Mouse (Mus musculus): Measurements from ENCODE around the gene Wipf3. TPM values are rescaled to one million over a fixed set of nuclear protein-coding genes. Genes with fewer than 3 reads are reported as not detected.

Gene Wipf3
- total RNA-seq, 2 experiments from 2014 or later = 137 to 139 TPM

- no peak for DNase-seq (ENCODE audit: low spot score in 2 of 2)
Measured at GRCm38 (mm10) chr6:54472846-54473715, 43.7 kb downstream of the Wipf3 start.

GRCm38 (mm10) chr6:54475926-54476667 is 46.7 kb downstream of the Wipf3 start:
- peak; percentile 36 to 37 for DNase-seq (ENCODE audit: low spot score in 2 of 2)

GRCm38 (mm10) chr6:54478646-54479324 is 49.4 kb downstream of the Wipf3 start:
- no peak for DNase-seq (ENCODE audit: low spot score in 2 of 2)

- no peak for DNase-seq (ENCODE audit: low spot score in 2 of 2)
Measured at GRCm38 (mm10) chr6:54481390-54482112, 52.1 kb downstream of the Wipf3 start.

- DNase-seq (ENCODE audit: low spot score in 2 of 2) = no peak
Measured at GRCm38 (mm10) chr6:54485000-54485399, 55.6 kb downstream of the Wipf3 start.

GRCm38 (mm10) chr6:54485435-54485901 is 56.1 kb downstream of the Wipf3 start:
- DNase-seq (ENCODE audit: low spot score in 2 of 2) = no peak

GRCm38 (mm10) chr6:54485973-54486569 is 56.7 kb downstream of the Wipf3 start:
- DNase-seq (ENCODE audit: low spot score in 2 of 2) = no peak

- no peak for DNase-seq (ENCODE audit: low spot score in 2 of 2)
Measured at GRCm38 (mm10) chr6:54491074-54491473, 61.7 kb downstream of the Wipf3 start.

- DNase-seq (ENCODE audit: low spot score in 2 of 2) = no peak
Measured at GRCm38 (mm10) chr6:54494097-54494496, 64.7 kb downstream of the Wipf3 start.

GRCm38 (mm10) chr6:54494612-54495398 is 65.4 kb downstream of the Wipf3 start:
- DNase-seq (ENCODE audit: low spot score in 2 of 2) = no peak

- DNase-seq (ENCODE audit: low spot score in 2 of 2) = no peak
Measured at GRCm38 (mm10) chr6:54496214-54496613, 66.8 kb downstream of the Wipf3 start.

GRCm38 (mm10) chr6:54502661-54503115 is 73.3 kb downstream of the Wipf3 start:
- DNase-seq (ENCODE audit: low spot score in 2 of 2) = no peak

GRCm38 (mm10) chr6:54506318-54506717 is 76.9 kb downstream of the Wipf3 start:
- DNase-seq (ENCODE audit: low spot score in 2 of 2) = no peak

GRCm38 (mm10) chr6:54507002-54507401 is 77.6 kb downstream of the Wipf3 start:
- peak; percentile 52 to 67 for DNase-seq (ENCODE audit: low spot score in 2 of 2)

GRCm38 (mm10) chr6:54507808-54508207 is 78.4 kb downstream of the Wipf3 start:
- DNase-seq (ENCODE audit: low spot score in 2 of 2) = no peak

- no peak for DNase-seq (ENCODE audit: low spot score in 2 of 2)
Measured at GRCm38 (mm10) chr6:54508256-54508793, 78.9 kb downstream of the Wipf3 start.

GRCm38 (mm10) chr6:54509264-54509663 is 79.9 kb downstream of the Wipf3 start:
- DNase-seq (ENCODE audit: low spot score in 2 of 2) = no peak

- DNase-seq (ENCODE audit: low spot score in 2 of 2) = no peak
Measured at GRCm38 (mm10) chr6:54512256-54512655, 82.9 kb downstream of the Wipf3 start.

GRCm38 (mm10) chr6:54516512-54517134 is 87.2 kb downstream of the Wipf3 start:
- no peak for DNase-seq (ENCODE audit: low spot score in 2 of 2)

Measured in layer of hippocampus, postnatal 10 days (tissue).